ENCODE assay signal across 10 mouse cellular contexts in the genomic region with DNA sequence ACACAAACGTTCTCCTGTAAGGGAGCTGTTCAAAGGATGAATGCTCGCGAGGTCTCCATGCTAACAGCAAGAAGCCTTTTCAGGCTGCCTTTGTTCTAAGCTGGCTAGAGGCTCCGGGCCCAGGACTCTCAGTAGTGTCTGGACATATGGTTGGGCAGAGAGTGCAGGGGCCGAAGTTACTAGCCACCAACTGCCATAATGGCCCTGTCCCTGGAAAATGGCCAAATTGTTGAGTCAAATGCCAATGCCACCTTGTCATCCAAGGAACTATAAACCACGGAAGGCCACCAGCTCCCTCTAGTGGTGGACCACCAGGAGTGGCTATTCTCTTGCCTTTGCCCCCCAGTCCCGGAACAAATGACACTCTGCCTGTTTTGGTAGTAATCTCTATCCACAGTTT.
DNase-seq lines count a peak whose midpoint lies in the region; ATAC-seq lines count a peak whose summit lies in the region.
"Had no signal": no experiment of that assay in that cellular context is flagged by ENCODE, and none has a peak within 500 bp of the region (broad histone marks: within the 10 kb centered on the region; RNA-seq: fewer than 3 reads in every experiment).

No protein-coding gene starts in this region.

- 32% methylated on average over 7 of the region's 7 CpGs for WGBS in kidney, embryonic 15.5 days
- 27% methylated on average over 7 of the region's 7 CpGs for WGBS in hindbrain, embryonic 14.5 days
- WGBS in neural tube, embryonic 11.5 days = 34% methylated on average over 7 of the region's 7 CpGs

- 0 out of 2 replicates have a peak, but pooled peaks cover 2% of the 10 kb centered on the region for H3K9me3 ChIP-seq in kidney, embryonic 15.5 days (replicated peaks)
- no peaks in the 10 kb centered on the region for H3K9me3 ChIP-seq in hindbrain, embryonic 14.5 days (ENCODE audit: control insufficient read depth, low read length)
- no peaks in the 10 kb centered on the region for H3K9me3 ChIP-seq in neural tube, embryonic 11.5 days (ENCODE audit: control insufficient read depth, low read length)
- H3K9me3 ChIP-seq: embryonic facial prominence, embryonic 15.5 days had no signal

- no peaks in the 10 kb centered on the region for H3K27me3 ChIP-seq in kidney, embryonic 15.5 days
- no peaks in the 10 kb centered on the region for H3K27me3 ChIP-seq in hindbrain, embryonic 14.5 days (ENCODE audit: control insufficient read depth, insufficient read depth, low read length)
- no peaks in the 10 kb centered on the region for H3K27me3 ChIP-seq in neural tube, embryonic 11.5 days (ENCODE audit: control insufficient read depth, insufficient read depth, low read length)
- H3K27me3 ChIP-seq: embryonic facial prominence, embryonic 15.5 days; neural tube, embryonic 12.5 days had no signal

- H3K4me2 ChIP-seq in kidney, embryonic 15.5 days = no peak overlapping the region
- no peak overlapping the region for H3K4me2 ChIP-seq in hindbrain, embryonic 14.5 days (replicated peaks)
- no peak overlapping the region for H3K4me2 ChIP-seq in neural tube, embryonic 11.5 days (ENCODE audit: low read depth)
- H3K4me2 ChIP-seq: embryonic facial prominence, embryonic 15.5 days; neural tube, embryonic 12.5 days had no signal

- intact Hi-C loops in left cerebral cortex, postnatal 10 days (cut with DNase I) = no loop called here

- no peak overlapping the region for H3K4me3 ChIP-seq in kidney, embryonic 15.5 days (replicated peaks)
- no peak overlapping the region for H3K4me3 ChIP-seq in hindbrain, embryonic 14.5 days (replicated peaks; ENCODE audit: low read length)
- H3K4me3 ChIP-seq in neural tube, embryonic 11.5 days (ENCODE audit: low read depth, low read length) = no peak overlapping the region
- H3K4me3 ChIP-seq: embryonic facial prominence, embryonic 15.5 days; neural tube, embryonic 12.5 days had no signal

- H3K9ac ChIP-seq in kidney, embryonic 15.5 days = no peak overlapping the region
- no peak overlapping the region for H3K9ac ChIP-seq in hindbrain, embryonic 14.5 days
- H3K9ac ChIP-seq in neural tube, embryonic 11.5 days (ENCODE audit: low read length) = no peak overlapping the region
- H3K9ac ChIP-seq: embryonic facial prominence, embryonic 15.5 days; neural tube, embryonic 12.5 days had no signal

- H3K36me3 ChIP-seq in kidney, embryonic 15.5 days = no peaks in the 10 kb centered on the region
- no peaks in the 10 kb centered on the region for H3K36me3 ChIP-seq in hindbrain, embryonic 14.5 days (replicated peaks; ENCODE audit: control insufficient read depth, insufficient read depth)
- H3K36me3 ChIP-seq in neural tube, embryonic 11.5 days (ENCODE audit: control insufficient read depth, insufficient read depth, low read length) = no peaks in the 10 kb centered on the region
- H3K36me3 ChIP-seq: embryonic facial prominence, embryonic 15.5 days; neural tube, embryonic 12.5 days had no signal

- H3K27ac ChIP-seq in kidney, embryonic 15.5 days = no peak overlapping the region
- H3K27ac ChIP-seq in hindbrain, embryonic 14.5 days = no peak overlapping the region
- H3K27ac ChIP-seq in neural tube, embryonic 11.5 days (ENCODE audit: low read depth, low read length) = no peak overlapping the region
- H3K27ac ChIP-seq: embryonic facial prominence, embryonic 15.5 days; neural tube, embryonic 12.5 days had no signal

- peak; percentile 60 for DNase-seq in kidney, adult 11 months
- DNase-seq in adrenal gland, postnatal 10 days = peak; percentile 86
- peak; percentile 70 for DNase-seq in embryo, embryonic 10.5 days (ENCODE audit: low spot score)
- DNase-seq in hindbrain, embryonic 14.5 days (ENCODE audit: low spot score) = peak; percentile 77
- DNase-seq in left cerebral cortex, postnatal 10 days (ENCODE audit: extremely low spot score in 1 of 2, low spot score in 2 of 2) = peak; percentile 82 to 83
- DNase-seq in neural tube, embryonic 11.5 days (ENCODE audit: low spot score) = peak; percentile 33
- DNase-seq in thymus, postnatal 36 days = peak; percentile 42 to 43

- no peak for ATAC-seq in kidney, embryonic 15.5 days (replicated peaks; ENCODE audit: low FRiP score)
- ATAC-seq in hindbrain, embryonic 14.5 days (ENCODE audit: low FRiP score) = peak; percentile 85; the same call in 1 of the 2 replicates
- no peak for ATAC-seq in neural tube, embryonic 11.5 days (ENCODE audit: insufficient read depth, low FRiP score, low TSS enrichment)

- H3K4me1 ChIP-seq in kidney, embryonic 15.5 days = 0 out of 2 replicates have a peak, but pooled peaks cover 4% of the 10 kb centered on the region
- H3K4me1 ChIP-seq in hindbrain, embryonic 14.5 days (replicated peaks; ENCODE audit: control insufficient read depth, insufficient read depth, low read length) = no peaks in the 10 kb centered on the region
- no peaks in the 10 kb centered on the region for H3K4me1 ChIP-seq in neural tube, embryonic 11.5 days (ENCODE audit: control insufficient read depth, insufficient read depth, low read length)
- H3K4me1 ChIP-seq: embryonic facial prominence, embryonic 15.5 days; neural tube, embryonic 12.5 days had no signal

Comparison
In these comparisons a context has a peak if more than half of its experiments do, and no peak if none do; other contexts are left out.
1. DNase-seq: peak in every context shown above with its lines; median percentile 86 in adrenal gland, postnatal 10 days; 82 in left cerebral cortex, postnatal 10 days; 77 in hindbrain, embryonic 14.5 days; 70 in embryo, embryonic 10.5 days; 60 in kidney, adult 11 months; 42 in thymus, postnatal 36 days; 33 in neural tube, embryonic 11.5 days.